ENCODE assay signal across 8 mouse cellular contexts in genomic region chr13:15588278-15589272, GRCm38 (mm10).
DNase-seq lines count a peak whose midpoint lies in the region.

No protein-coding gene starts in this region.

- peak; percentile 80 to 81 for DNase-seq in cerebellum, postnatal 10 days
- no peak for DNase-seq in cerebellum, adult 9-11 months
- peak; percentile 26 for DNase-seq in 3134 (ENCODE audit: extremely low read depth, insufficient read length, low spot score)
- peak; percentile 15 for DNase-seq in gastrocnemius, postnatal 25 days
- DNase-seq in layer of hippocampus, adult 18-20 months (ENCODE audit: low spot score in 2 of 2): peak; percentile 2 to 37
- DNase-seq in right cerebral cortex, postnatal 10 days (ENCODE audit: low spot score in 2 of 2): peak; percentile 65
- DNase-seq in cerebellum, adult 11 months: no peak
- no peak for DNase-seq in T-cell, adult 2 months (ENCODE audit: low spot score)

Comparison
In these comparisons a context has a peak if more than half of its experiments do, and no peak if none do; other contexts are left out.
1. DNase-seq: peak in cerebellum, postnatal 10 days (2 of 2), 3134 (single experiment), gastrocnemius, postnatal 25 days (single experiment), layer of hippocampus, adult 18-20 months (2 of 2) and right cerebral cortex, postnatal 10 days (2 of 2); none in cerebellum, adult 9-11 months (single experiment), cerebellum, adult 11 months (single experiment) and T-cell, adult 2 months (single experiment).